Mouse (Mus musculus) lung, adult 2 months (tissue): ENCODE measurements around the gene Wfdc6b.

Experiments
- CTCF ChIP-seq: fragments of 200-500 bp; IDR thresholded peaks from 2 replicates; pipeline ENCODE4 v1.5.1; 2011; ENCODE audit warnings: mild to moderate bottlenecking, low read length, control low read depth; ENCODE audit not compliant: insufficient read depth
- POLR2A ChIP-seq: fragments of 200-500 bp; IDR thresholded peaks from 2 replicates; pipeline ENCODE4 v1.6.1; 2011; ENCODE audit warnings: low read depth, mild to moderate bottlenecking, control low read depth, low read length, borderline replicate concordance; ENCODE audit errors: extremely low read depth

- no peak for TF ChIP-seq POLR2A
- TF ChIP-seq CTCF: no peak
Observed at GRCm38 (mm10) chr2:164603482-164603881, 9.8 kb upstream of the Wfdc6b start.
